Mouse (Mus musculus) cerebellum, adult 2 months (tissue): Measurements from ENCODE around the gene Jade3. TPM values are rescaled to one million over a fixed set of nuclear protein-coding genes. Genes with fewer than 3 reads are reported as not detected.

Source experiments
- DNase-seq, 2 experiments: peaks; one replicate each; pipeline ENCODE4 v3.0.0; 2021
- H3K27ac ChIP-seq: fragments of 200-500 bp; 2 replicates; pipeline ENCODE4 v1.5.1; 2012; ENCODE audit warnings: low read length, control low read depth, inconsistent platforms; ENCODE audit not compliant: insufficient read depth
- H3K27me3 ChIP-seq: fragments of 200-500 bp; 2 replicates; pipeline ENCODE4 v1.6.1; 2012; ENCODE audit warnings: inconsistent platforms, mild to moderate bottlenecking, low read length, moderate library complexity; ENCODE audit not compliant: control insufficient read depth, insufficient read depth
- H3K4me1 ChIP-seq: fragments of 200-500 bp; 2 replicates; pipeline ENCODE4 v1.6.1; 2011; ENCODE audit warnings: low read length; ENCODE audit not compliant: control insufficient read depth, insufficient read depth
- H3K4me3 ChIP-seq: fragments of 200-500 bp; replicated peaks from 2 replicates; pipeline ENCODE3; 2011; ENCODE audit warnings: mild to moderate bottlenecking, low read depth, low read length, control low read depth; ENCODE audit not compliant: insufficient read depth
- CTCF ChIP-seq: fragments of 200-500 bp; IDR thresholded peaks from 2 replicates; pipeline ENCODE4 v1.5.1; 2011; ENCODE audit warnings: low read depth, mild to moderate bottlenecking, control low read depth, low read length, moderate library complexity, borderline replicate concordance; ENCODE audit not compliant: insufficient read depth
- POLR2A ChIP-seq: fragments of 200-500 bp; IDR thresholded peaks from 2 replicates; pipeline ENCODE4 v1.6.1; 2011; ENCODE audit warnings: low read length, control low read depth, borderline replicate concordance; ENCODE audit not compliant: insufficient read depth
- WGBS: fragments of 180-500 bp; shearing (Covaris S2); methylation state at CpG from one replicate; pipeline ENCODE4 v1.1.7; 2018; 5-methylcytosine and 5-hydroxymethylcytosine counted together
- polyA plus RNA-seq: library from polyadenylated mRNA; depleted of rRNA; stranded (reverse); fragments of >200 nt; gene quantifications from 2 replicates; pipeline ENCODE4 v1.2.3, GENCODE M21; 2012

The Jade3 gene
- polyA plus RNA-seq, 1 experiment = 2.9 TPM

DNA sequence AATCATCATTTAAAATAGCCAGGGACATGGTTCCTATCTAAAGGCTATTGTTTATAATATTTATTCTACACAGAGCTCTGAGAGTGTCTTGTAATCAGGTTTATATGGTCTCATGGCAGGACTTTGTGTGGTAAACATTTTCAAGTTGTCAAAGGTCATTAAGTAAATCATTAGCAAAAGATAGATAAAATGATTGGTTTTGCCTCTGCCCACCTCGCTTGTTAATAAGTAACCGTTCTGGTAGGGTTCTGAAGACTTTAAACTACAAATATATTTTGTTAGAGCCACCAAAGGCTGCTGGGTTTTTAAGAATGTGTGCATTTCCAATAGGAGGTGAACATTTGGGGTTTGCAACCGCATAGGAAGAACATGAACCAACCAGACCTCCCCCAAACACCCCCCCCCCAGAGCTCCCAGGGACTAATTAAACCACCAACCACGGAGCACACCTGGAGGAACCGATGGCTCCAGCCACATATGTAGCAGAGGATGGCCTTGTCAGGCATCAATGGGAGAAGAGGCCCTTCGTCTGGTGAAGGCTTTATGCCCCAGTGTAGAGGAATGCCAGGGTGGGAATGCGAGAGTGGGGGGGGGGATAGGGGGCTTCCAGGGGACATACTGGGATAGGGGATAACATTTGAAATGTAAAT, 94.9 kb downstream of the Jade3 start:
- DNase-seq = no peak
- TF ChIP-seq CTCF = no peak
- TF ChIP-seq POLR2A = no peak
- WGBS = 86% methylated on average over 7 of the region's 7 CpGs

DNA sequence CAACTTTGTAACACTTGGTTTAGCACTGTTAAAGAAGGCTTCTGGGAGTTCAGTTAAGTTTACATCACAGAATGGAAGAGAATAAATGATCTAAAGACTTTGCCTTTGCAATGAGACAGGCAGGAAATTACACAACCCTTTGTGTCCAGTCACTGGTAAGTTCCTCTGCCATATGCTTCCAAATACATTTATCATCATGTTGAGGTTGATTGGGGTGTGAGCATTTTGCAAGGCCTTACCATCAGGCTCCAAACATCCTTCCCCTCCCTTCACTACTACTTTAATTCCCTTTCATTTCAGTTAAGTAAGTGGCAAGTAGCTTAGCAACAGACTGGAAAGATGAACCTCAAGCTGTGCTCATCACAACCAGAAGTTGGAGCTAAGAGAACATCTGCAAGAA, 96.1 kb downstream of the Jade3 start:
- Histone ChIP-seq H3K27ac (no peak overlapping the region), H3K4me1 (no peaks in the 10 kb centered on the region), H3K4me3 (no peak overlapping the region), H3K27me3 (no peaks in the 10 kb centered on the region)
- TF ChIP-seq CTCF (no peak), POLR2A (no peak)
- DNase-seq = no peak

More for the DNA sequence above, 94.9 kb downstream of the Jade3 start:
- H3K27me3 ChIP-seq = no peaks in the 10 kb centered on the region
- H3K4me1 ChIP-seq = no peaks in the 10 kb centered on the region
- H3K4me3 ChIP-seq = no peak overlapping the region
- H3K27ac ChIP-seq = no peak overlapping the region

DNA sequence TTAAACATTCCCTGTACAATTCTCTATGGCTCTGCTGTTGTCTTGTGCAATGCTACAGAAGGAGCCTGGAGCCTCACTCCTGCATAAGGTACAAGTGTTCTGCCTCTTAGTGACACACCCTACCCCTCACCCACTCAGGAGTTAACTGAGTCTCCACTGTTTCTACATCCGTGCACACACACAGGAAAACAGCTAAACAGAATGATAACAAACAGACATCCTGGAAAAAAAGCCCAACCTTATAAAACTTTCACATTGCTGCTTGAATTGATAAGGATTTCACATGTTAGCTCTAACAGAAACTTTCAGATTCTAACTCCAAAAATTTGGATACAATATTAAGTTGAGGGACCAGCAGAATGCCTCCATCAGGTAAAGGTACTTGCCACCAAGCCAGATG, 107.1 kb downstream of the Jade3 start:
- DNase-seq = no peak
- TF ChIP-seq CTCF (no peak), POLR2A (no peak)
- Histone ChIP-seq H3K27me3 (no peaks in the 10 kb centered on the region), H3K4me1 (no peaks in the 10 kb centered on the region), H3K27ac (no peak overlapping the region), H3K4me3 (no peak overlapping the region)
- 50% methylated on average over 1 of the region's 1 CpGs for WGBS

DNA sequence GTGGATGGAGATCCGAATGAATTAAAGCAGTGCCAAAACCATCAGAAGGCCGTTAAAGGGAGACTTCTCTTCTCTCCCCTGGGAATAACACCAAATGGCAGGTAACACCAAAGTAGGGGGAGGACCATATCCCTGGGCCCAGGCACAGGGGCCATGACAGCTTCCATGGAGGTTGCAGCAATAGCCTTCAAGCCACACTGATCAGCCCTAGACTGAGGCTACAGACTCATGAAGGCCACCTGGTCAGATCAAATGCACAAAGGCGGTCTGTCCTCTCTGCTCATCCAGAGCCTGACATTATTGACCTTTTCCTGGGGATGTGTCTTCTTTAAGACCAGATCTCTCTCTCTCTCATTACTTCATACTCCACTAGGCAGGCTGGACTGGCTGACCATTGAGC, 118.4 kb downstream of the Jade3 start:
- no peaks in the 10 kb centered on the region for H3K27me3 ChIP-seq
- DNase-seq = no peak
- H3K27ac ChIP-seq = no peak overlapping the region
- 73% methylated on average over 3 of the region's 3 CpGs for WGBS
- H3K4me1 ChIP-seq = no peaks in the 10 kb centered on the region
- no peak overlapping the region for H3K4me3 ChIP-seq
- no peak for TF ChIP-seq CTCF
- no peak for TF ChIP-seq POLR2A

DNA sequence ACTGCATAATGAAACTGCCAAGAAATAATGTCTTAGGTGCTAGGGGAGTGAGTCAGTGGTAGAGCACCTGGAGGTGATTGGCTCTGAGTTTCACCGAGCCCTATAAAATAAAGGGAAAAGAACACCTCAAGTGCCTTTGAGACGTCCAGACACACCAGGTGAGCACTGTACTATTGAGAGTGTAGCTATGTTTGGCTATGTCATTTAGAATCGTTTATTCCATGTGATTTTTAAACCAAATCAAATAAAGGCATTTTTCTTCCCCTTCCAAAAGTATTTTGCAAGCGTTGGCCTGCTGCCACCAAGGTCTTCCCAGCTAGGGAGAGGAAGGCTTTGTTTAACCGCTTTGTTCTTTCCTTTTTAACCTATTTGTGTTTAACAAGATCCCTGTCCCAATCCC, 122.1 kb downstream of the Jade3 start:
- no peaks in the 10 kb centered on the region for H3K4me1 ChIP-seq
- DNase-seq = no peak
- H3K4me3 ChIP-seq = no peak overlapping the region
- H3K27ac ChIP-seq = no peak overlapping the region
- TF ChIP-seq CTCF (no peak), POLR2A (no peak)
- WGBS = 55% methylated on average over 5 of the region's 5 CpGs
- no peaks in the 10 kb centered on the region for H3K27me3 ChIP-seq

DNA sequence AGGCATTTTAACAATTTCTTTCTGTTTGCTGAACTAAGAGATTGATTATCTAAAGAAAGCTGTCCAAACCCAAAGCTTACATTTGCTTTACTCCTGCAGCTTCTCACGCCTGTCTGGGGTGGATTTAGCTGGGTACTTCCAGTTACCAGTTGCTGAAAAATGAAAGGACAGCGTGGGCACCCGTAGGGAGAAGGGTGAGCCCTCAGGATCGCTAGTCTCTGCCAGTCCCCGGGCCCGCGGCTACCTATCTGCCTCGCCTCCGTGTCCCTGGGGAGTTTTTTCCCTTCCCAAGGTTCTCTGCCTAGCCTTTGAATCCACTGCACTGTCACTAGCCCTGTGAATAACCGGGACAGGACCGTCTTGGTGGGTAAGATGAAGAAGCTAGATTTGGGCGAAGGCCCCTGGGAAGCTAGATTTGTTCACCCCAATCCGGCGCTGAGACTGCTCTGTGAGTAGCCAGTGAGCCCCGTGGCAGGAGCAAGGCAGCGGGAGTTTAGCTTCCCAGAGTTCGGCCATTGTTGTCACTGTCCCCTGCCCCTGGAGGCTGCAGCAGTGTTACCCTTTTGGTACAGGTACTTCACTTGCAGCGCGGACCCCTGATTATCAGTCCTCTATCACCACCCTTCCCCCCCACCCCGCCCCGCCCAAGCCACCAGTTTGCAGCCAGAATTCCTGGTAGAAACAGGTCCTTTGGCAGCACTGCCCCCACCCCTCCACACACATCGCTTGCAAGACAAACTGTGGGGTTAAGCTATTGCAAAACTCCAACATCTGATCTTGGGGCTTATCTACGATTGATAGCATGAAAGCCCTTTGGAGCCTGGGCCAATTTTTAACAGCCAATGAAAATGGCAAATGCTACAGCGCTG, 122.8 kb downstream of the Jade3 start:
- H3K27me3 ChIP-seq = no peaks in the 10 kb centered on the region
- no peaks in the 10 kb centered on the region for H3K4me1 ChIP-seq
- DNase-seq = peak; percentile 17 to 23
- 13% methylated on average over 23 of the region's 24 CpGs for WGBS
- TF ChIP-seq CTCF = no peak
- no peak for TF ChIP-seq POLR2A
- H3K4me3 ChIP-seq = peak overlapping the region; percentile 63
- H3K27ac ChIP-seq = no peak overlapping the region

DNA sequence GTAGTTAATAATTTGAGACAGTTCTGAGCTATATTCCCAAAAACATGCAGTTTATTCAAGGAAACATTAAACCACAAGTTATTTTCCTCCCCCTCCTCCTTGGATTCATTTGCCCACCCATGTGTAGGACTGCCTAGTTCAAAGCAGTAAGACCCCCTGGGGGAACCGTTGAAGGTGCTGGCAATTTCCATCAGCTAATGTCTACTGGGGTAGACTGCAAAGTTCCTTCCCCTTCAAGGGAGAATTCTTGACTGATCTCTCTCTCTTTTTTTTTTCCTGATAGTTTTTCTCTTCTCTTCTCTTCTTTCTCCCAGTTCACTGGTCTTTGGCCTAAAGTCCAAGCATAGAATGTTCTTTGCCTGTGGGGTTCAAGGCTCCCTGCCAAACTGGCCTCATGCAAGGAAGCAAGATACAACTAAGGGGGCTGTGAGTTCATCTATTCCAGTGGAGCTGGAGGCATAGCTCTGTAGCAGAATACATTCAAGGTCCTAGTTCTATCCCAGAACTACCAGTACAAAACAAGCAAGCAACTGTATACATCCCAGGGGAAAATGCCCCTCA, 123.5 kb downstream of the Jade3 start:
- no peak overlapping the region for H3K27ac ChIP-seq
- DNase-seq = no peak
- H3K4me1 ChIP-seq = no peaks in the 10 kb centered on the region
- WGBS = 16% methylated on average over 1 of the region's 1 CpGs
- TF ChIP-seq CTCF (no peak), POLR2A (no peak)
- no peak overlapping the region for H3K4me3 ChIP-seq
- H3K27me3 ChIP-seq = no peaks in the 10 kb centered on the region
